Mouse (Mus musculus): ENCODE measurements around the gene Eps15l1. TPM values are rescaled to one million over a fixed set of nuclear protein-coding genes. Genes with fewer than 3 reads are reported as not detected.
A peak's percentile ranks its signal among the peaks of the same experiment; 100 is the strongest.

Gene Eps15l1
- total RNA-seq, 1 experiment from 2014 or later = 48.6 TPM

GRCm38 (mm10) chr8:72330806-72331516 is 90.3 kb downstream of the Eps15l1 start:
- no peak for ATAC-seq (replicated peaks; ENCODE audit: insufficient number of reproducible peaks, low FRiP score, low TSS enrichment, poor library complexity, severe bottlenecking)

GRCm38 (mm10) chr8:72329116-72329515 is 92.1 kb downstream of the Eps15l1 start:
- ATAC-seq (replicated peaks; ENCODE audit: insufficient number of reproducible peaks, low FRiP score, low TSS enrichment, poor library complexity, severe bottlenecking) = no peak

- ATAC-seq (replicated peaks; ENCODE audit: insufficient number of reproducible peaks, low FRiP score, low TSS enrichment, poor library complexity, severe bottlenecking) = no peak
These were observed 96.6 kb downstream of the Eps15l1 start for GRCm38 (mm10) chr8:72324708-72325107.

GRCm38 (mm10) chr8:72324036-72324706 is 97.1 kb downstream of the Eps15l1 start:
- no peak for ATAC-seq (replicated peaks; ENCODE audit: insufficient number of reproducible peaks, low FRiP score, low TSS enrichment, poor library complexity, severe bottlenecking)

GRCm38 (mm10) chr8:72323131-72323725 is 98.0 kb downstream of the Eps15l1 start:
- ATAC-seq (replicated peaks; ENCODE audit: insufficient number of reproducible peaks, low FRiP score, low TSS enrichment, poor library complexity, severe bottlenecking) = no peak

DNA sequence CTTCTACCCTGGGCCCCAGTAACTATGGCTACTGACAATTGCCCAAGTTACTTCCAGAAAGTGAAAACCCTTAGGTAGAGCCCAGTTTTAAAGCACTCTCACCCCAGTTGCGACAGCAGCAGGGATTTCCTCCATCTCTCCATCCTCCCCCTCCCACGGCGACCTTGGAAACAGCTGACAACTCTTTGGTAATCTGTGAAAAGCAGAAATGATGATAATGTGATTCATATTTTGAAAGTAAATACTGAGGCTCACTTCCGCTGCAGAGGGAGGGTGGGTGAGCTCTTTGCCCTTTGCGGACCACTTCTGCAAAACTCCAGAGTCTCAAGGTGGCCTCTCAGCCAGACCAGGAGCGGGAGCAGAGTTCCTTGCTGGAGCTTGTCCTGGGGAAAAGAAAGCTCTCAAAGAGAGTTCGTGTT is 98.8 kb downstream of the Eps15l1 start:
- peak; percentile 43 for ATAC-seq (replicated peaks; ENCODE audit: insufficient number of reproducible peaks, low FRiP score, low TSS enrichment, poor library complexity, severe bottlenecking)

- no peak; the same call in 1 of the 2 replicates for ATAC-seq (replicated peaks; ENCODE audit: insufficient number of reproducible peaks, low FRiP score, low TSS enrichment, poor library complexity, severe bottlenecking)
These were observed 99.4 kb downstream of the Eps15l1 start for GRCm38 (mm10) chr8:72321635-72322441.

DNA sequence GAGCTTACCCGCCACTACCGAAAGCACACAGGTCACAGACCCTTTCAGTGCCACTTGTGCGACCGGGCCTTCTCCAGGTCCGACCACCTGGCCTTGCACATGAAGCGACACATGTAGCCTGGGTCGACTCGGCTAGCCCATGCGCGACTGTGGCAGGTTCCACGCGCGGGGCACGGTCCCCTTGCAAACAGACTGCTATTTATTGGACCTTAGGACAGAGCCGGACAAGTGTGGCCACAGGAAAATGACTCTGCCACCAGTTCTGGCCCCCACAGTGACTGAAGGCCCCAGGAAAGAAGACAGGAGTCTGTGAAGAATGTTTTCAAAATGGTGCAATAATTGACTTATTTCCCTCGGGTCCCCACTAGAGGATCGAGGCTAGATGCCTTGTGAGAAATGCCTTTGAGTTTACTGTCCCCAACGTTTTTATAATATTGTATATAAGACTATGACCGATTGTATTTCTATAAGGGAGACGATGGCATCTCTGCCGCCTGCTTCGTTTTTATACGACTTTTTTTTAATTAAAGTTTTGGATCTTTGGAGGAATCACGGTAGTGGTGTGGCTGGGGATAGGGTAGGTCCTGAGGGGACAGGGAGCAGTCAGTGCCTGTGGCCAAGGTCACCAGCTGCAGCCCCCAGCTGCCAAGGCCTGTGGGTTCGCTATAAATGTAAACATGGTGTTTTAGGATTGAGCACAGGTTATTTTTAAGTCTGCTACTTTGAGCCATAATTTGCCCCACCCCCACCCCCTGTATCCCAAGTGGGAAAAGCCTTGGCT is 100.3 kb downstream of the Eps15l1 start:
- no peak for ATAC-seq (replicated peaks; ENCODE audit: insufficient number of reproducible peaks, low FRiP score, low TSS enrichment, poor library complexity, severe bottlenecking)

GRCm38 (mm10) chr8:72319921-72320802 is 101.1 kb downstream of the Eps15l1 start:
- no peak for ATAC-seq (replicated peaks; ENCODE audit: insufficient number of reproducible peaks, low FRiP score, low TSS enrichment, poor library complexity, severe bottlenecking)

- ATAC-seq (replicated peaks; ENCODE audit: insufficient number of reproducible peaks, low FRiP score, low TSS enrichment, poor library complexity, severe bottlenecking) = no peak
These were observed 101.9 kb downstream of the Eps15l1 start for GRCm38 (mm10) chr8:72319397-72319796.

- ATAC-seq (replicated peaks; ENCODE audit: insufficient number of reproducible peaks, low FRiP score, low TSS enrichment, poor library complexity, severe bottlenecking) = peak; percentile 55
These were observed 102.4 kb downstream of the Eps15l1 start, which contains the start of gene Klf2 for GRCm38 (mm10) chr8:72318801-72319322. Gene Klf2 (plus strand): TSS chr8:72319033.

- ATAC-seq (replicated peaks; ENCODE audit: insufficient number of reproducible peaks, low FRiP score, low TSS enrichment, poor library complexity, severe bottlenecking) = peak; percentile 48
These were observed 103.4 kb downstream of the Eps15l1 start for GRCm38 (mm10) chr8:72317741-72318301.

DNA sequence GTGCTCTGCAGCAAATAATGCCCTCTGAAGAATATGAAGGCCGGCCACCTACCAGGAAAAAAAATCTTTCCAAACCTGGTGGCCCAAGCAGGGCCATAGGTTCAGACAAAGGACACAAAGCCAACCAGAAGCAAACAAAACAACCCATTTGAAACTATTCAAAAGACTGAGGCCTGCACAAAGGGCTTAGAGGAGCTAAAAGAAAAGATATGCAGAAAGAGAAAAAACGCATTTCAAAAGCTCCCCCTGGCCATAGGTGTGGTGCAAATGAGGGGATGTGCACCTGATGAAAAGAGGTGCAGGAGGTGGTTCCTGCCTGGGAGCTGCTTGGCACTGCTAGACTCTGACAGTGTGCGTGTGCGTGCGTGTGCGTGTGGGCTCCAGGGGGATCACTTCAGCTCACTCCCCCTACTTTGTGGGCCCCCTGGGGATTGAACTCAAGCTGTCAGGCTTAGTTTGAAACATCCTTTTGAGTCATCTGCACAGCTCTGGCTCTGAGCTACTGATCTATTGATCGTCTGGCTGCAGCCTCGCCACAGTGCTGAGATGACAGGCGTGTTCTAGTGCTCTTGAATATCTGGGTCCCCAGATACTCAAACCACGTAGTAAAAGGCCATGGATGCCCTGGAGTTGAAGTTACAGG is 105.1 kb downstream of the Eps15l1 start:
- ATAC-seq (replicated peaks; ENCODE audit: insufficient number of reproducible peaks, low FRiP score, low TSS enrichment, poor library complexity, severe bottlenecking) = no peak

DNA sequence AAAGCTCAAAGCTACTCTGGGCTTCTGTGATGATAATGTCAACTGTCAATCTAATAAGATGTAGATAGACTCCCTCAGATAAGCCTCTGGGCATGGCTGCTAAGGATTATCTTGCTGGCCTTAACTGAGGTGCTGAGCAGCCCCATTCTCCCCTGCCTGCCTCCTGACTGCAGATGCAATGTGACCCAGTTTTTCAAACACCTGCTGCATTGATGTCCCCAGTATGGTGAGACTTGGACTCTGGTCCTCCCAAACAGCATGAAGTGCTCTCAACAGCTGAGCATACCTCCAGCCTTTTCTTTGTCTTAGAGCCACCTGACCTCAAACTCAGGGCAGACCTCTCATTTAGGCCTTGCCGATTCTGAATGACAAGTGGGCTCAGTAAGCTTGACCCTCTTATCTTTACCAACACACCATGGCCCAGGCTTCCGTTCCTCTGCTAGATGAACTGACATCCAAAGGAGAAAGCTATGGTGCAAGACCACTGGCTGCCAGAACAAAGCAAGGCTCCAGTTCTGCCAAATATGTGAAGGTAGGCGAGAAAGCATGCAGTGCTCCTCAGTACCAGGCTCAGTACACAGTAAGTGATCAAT is 108.2 kb downstream of the Eps15l1 start:
- ATAC-seq (replicated peaks; ENCODE audit: insufficient number of reproducible peaks, low FRiP score, low TSS enrichment, poor library complexity, severe bottlenecking) = no peak

DNA sequence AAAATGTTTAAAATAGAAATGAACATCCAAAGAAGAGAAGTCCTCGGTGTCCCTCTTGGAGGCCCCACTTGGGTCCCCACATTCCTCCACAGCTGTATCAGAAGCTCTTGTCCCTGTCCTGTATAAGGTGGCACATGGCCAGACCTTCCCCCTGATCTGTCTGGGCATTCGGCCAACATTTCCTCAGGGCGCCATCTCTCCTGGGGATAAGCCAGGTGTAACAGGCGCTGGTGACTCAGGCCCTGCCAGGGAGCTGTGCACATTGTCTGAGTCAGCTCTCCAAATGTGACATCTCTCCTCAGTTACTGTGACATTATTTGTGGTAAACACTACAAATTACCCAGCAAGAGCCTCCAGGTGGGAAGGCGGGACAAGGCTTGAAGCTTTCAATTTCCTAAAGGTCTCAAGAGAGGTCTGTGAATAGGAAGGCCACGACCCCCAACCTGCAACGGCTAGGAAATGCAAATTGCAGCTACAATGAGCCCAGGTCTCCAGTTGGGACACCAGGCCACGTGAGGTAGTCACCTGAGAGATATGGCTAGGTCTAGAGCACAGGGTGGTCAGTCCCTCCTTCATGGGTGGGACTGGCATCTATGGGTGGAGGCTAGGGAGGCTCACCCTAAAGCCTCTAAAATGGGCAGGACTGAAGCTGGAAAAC is 110.3 kb downstream of the Eps15l1 start:
- ATAC-seq (replicated peaks; ENCODE audit: insufficient number of reproducible peaks, low FRiP score, low TSS enrichment, poor library complexity, severe bottlenecking) = no peak

GRCm38 (mm10) chr8:72308276-72308675 is 113.0 kb downstream of the Eps15l1 start:
- no peak for ATAC-seq (replicated peaks; ENCODE audit: insufficient number of reproducible peaks, low FRiP score, low TSS enrichment, poor library complexity, severe bottlenecking)

Measured in monocyte, adult 5-6 weeks (primary cell).